Comparison of ENCODE assay signal across 24 mouse cellular contexts in the genomic region with DNA sequence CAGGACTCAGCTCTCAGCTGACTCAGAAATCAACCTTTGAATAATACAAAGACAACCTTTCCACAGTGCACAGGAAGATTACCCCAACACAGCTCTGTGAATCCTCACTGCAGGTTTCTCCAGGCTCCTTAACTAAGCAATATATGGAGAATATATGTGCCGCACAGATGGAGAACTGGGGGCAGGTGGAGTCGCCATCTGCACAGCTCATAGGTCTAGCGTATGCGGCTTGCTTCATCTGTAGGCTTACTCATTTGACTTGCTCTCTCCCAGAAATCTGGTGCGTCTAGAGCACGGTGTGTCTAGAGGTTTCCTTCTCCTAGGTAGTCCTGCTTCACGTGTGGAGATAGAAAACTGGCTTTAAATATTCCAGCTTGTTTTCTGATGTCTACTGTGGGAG. TPM values are rescaled to one million over a fixed set of nuclear protein-coding genes. Genes with fewer than 3 reads are reported as not detected.
DNase-seq lines count a peak whose midpoint lies in the region; ATAC-seq lines count a peak whose summit lies in the region.
"Had no signal": no experiment of that assay in that cellular context is flagged by ENCODE, and none has a peak within 500 bp of the region (broad histone marks: within the 10 kb centered on the region; RNA-seq: fewer than 3 reads in every experiment).

No protein-coding gene starts in this region.

- no peak overlapping the region for H3K4me2 ChIP-seq in hindbrain, embryonic 15.5 days
- H3K4me2 ChIP-seq in hindbrain, embryonic 11.5 days (replicated peaks; ENCODE audit: low read depth, low read length): no peak overlapping the region
- H3K4me2 ChIP-seq: liver, embryonic 15.5 days; midbrain, embryonic 11.5 days had no signal

- WGBS in hindbrain, embryonic 15.5 days: 91% methylated on average over 7 of the region's 7 CpGs
- WGBS in hindbrain, embryonic 11.5 days: 97% methylated on average over 7 of the region's 7 CpGs

- no peaks in the 10 kb centered on the region for H3K36me3 ChIP-seq in hindbrain, embryonic 15.5 days
- H3K36me3 ChIP-seq in hindbrain, embryonic 11.5 days (ENCODE audit: control insufficient read depth, insufficient read depth, low read length): no peaks in the 10 kb centered on the region
- H3K36me3 ChIP-seq: liver, embryonic 15.5 days had no signal

- H3K4me1 ChIP-seq in hindbrain, embryonic 15.5 days (replicated peaks): no peaks in the 10 kb centered on the region
- H3K4me1 ChIP-seq in hindbrain, embryonic 11.5 days (replicated peaks; ENCODE audit: control insufficient read depth, insufficient read depth, low read length): no peaks in the 10 kb centered on the region
- H3K4me1 ChIP-seq: liver, embryonic 15.5 days had no signal

- H3K9ac ChIP-seq in hindbrain, embryonic 15.5 days: no peak overlapping the region
- H3K9ac ChIP-seq in hindbrain, embryonic 11.5 days (ENCODE audit: low read depth, low read length): no peak overlapping the region
- H3K9ac ChIP-seq: liver, embryonic 15.5 days had no signal

- no peak overlapping the region for H3K4me3 ChIP-seq in hindbrain, embryonic 15.5 days
- H3K4me3 ChIP-seq in hindbrain, embryonic 11.5 days (ENCODE audit: low read depth, low read length): no peak overlapping the region
- H3K4me3 ChIP-seq: gastrocnemius, adult 2 months; liver, embryonic 15.5 days; myocyte had no signal

- H3K27ac ChIP-seq in hindbrain, embryonic 15.5 days (replicated peaks): no peak overlapping the region
- H3K27ac ChIP-seq in hindbrain, embryonic 11.5 days (ENCODE audit: low read depth, low read length): no peak overlapping the region
- H3K27ac ChIP-seq: gastrocnemius, adult 2 months; kidney, postnatal 0 days; liver, embryonic 15.5 days; stomach, postnatal 0 days had no signal

- H3K27me3 ChIP-seq in hindbrain, embryonic 15.5 days: no peaks in the 10 kb centered on the region
- no peaks in the 10 kb centered on the region for H3K27me3 ChIP-seq in hindbrain, embryonic 11.5 days (ENCODE audit: control insufficient read depth, insufficient read depth, low read length)
- H3K27me3 ChIP-seq: liver, embryonic 15.5 days had no signal

- no peaks in the 10 kb centered on the region for H3K9me3 ChIP-seq in hindbrain, embryonic 15.5 days
- no peaks in the 10 kb centered on the region for H3K9me3 ChIP-seq in hindbrain, embryonic 11.5 days (ENCODE audit: control insufficient read depth, low read length)
- H3K9me3 ChIP-seq: liver, embryonic 15.5 days had no signal

- DNase-seq in hindbrain, embryonic 11.5 days (ENCODE audit: low spot score): no peak
- peak; percentile 28 to 54 for DNase-seq in frontal cortex, postnatal 14 days (ENCODE audit: low spot score in 2 of 2)
- peak; percentile 42 to 90 for DNase-seq in left cerebral cortex, adult 8-10 months (ENCODE audit: low spot score in 2 of 2)
- DNase-seq in right cerebral cortex, postnatal 36 days (ENCODE audit: low spot score in 2 of 2): peak; percentile 82 to 83
- no peak for DNase-seq in lung, postnatal 25 days (ENCODE audit: low spot score)
- DNase-seq in gastrocnemius, adult 18-20 months (ENCODE audit: low spot score): no peak
- no peak for DNase-seq in urinary bladder, postnatal 36 days (ENCODE audit: low spot score in 2 of 2)
- DNase-seq: adrenal gland, postnatal 10 days; gastrocnemius, adult 2 months; heart, postnatal 36 days; lung, postnatal 14 days; spleen, adult 18-20 months had no signal

- peak; percentile 15; the same call in 1 of the 2 replicates for ATAC-seq in hindbrain, embryonic 15.5 days (ENCODE audit: low FRiP score, low read depth)
- no peak for ATAC-seq in hindbrain, embryonic 11.5 days (ENCODE audit: low FRiP score)

RNA-seq across cellular contexts. Expression of a gene that starts 37.7 kb away (rescaled TPM):
- polyA plus RNA-seq in hindbrain, embryonic 15.5 days (2015; fragmentation: Nextera tagmentation; extraction: Ambion mirVana): not detected in 2 replicates
- 0.15 TPM in 1 of 2 replicates, not detected in the other for polyA plus RNA-seq in hindbrain, embryonic 11.5 days (2014; fragmentation: Nextera tagmentation; extraction: Ambion mirVana)
- total RNA-seq in left cerebral cortex, adult 8-10 months (2022): not detected
- total RNA-seq in gastrocnemius, adult 18-20 months (2021): not detected
- total RNA-seq: adrenal gland, postnatal 10 days; common myeloid progenitor, adult 5-6 weeks; ES-E14; gastrocnemius, adult 2 months; heart, adult 8-10 months; heart, postnatal 36 days had no signal
- polyA plus RNA-seq: embryonic facial prominence, embryonic 14.5 days; intestine, embryonic 14.5 days; kidney, postnatal 0 days; limb, embryonic 11.5 days; liver, embryonic 15.5 days; midbrain, embryonic 11.5 days; myocyte; stomach, postnatal 0 days had no signal

Comparison
In these comparisons a context has a peak if more than half of its experiments do, and no peak if none do; other contexts are left out.
1. DNase-seq: peak in frontal cortex, postnatal 14 days (2 of 2), left cerebral cortex, adult 8-10 months (2 of 2) and right cerebral cortex, postnatal 36 days (2 of 2); none in hindbrain, embryonic 11.5 days (single experiment), lung, postnatal 25 days (single experiment), gastrocnemius, adult 18-20 months (single experiment) and urinary bladder, postnatal 36 days (0 of 2).